Mouse (Mus musculus) gastrocnemius, postnatal 10 days (tissue): ENCODE measurements around the gene Raf1. TPM values are rescaled to one million over a fixed set of nuclear protein-coding genes. Genes with fewer than 3 reads are reported as not detected.
A peak's percentile ranks its signal among the peaks of the same experiment; 100 is the strongest.
"Not testable (repeated sequence)": the region's sequence is repeated elsewhere in the genome, so short reads cannot be mapped to it uniquely, and the experiment has no call there.

ENCODE experiments used
- DNase-seq: peaks from one replicate; pipeline ENCODE4 v3.0.0; 2021; ENCODE audit warnings: mixed read lengths
- total RNA-seq, 2 experiments: library from RNA; stranded (reverse); gene quantifications; 2 replicates each; pipeline ENCODE4 v1.2.3; 2021

The Raf1 gene
- total RNA-seq, 2 experiments from 2014 or later, result 102 to 108 TPM

GRCm38 (mm10) chr6:115684271-115684670 lies 7.8 kb upstream of the Raf1 start:
- DNase-seq, result no peak

GRCm38 (mm10) chr6:115681066-115681465 lies 4.6 kb upstream of the Raf1 start:
- DNase-seq, result no peak

DNA sequence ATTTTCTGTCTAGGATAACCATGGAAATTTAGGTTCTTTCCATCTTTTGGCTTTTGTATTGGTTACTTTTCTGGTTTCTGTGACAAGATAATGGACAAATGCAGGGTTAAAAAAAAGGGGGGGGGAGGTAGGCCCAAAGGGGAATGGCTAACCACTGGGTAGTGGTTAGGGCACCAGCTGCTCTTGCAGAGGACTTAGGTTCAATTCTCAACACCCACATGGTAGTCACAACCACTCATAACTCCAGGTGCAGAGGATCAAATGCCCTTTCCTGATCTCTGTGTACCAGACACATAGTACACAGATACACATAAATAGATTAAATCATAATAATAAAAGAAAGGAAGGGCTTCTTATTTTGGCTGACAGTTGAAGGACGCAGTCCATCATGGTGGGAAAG lies 1.6 kb upstream of the Raf1 start:
- no peak for DNase-seq

- DNase-seq, result no peak
These were observed 1.0 kb upstream of the Raf1 start for GRCm38 (mm10) chr6:115677441-115677840.

DNA sequence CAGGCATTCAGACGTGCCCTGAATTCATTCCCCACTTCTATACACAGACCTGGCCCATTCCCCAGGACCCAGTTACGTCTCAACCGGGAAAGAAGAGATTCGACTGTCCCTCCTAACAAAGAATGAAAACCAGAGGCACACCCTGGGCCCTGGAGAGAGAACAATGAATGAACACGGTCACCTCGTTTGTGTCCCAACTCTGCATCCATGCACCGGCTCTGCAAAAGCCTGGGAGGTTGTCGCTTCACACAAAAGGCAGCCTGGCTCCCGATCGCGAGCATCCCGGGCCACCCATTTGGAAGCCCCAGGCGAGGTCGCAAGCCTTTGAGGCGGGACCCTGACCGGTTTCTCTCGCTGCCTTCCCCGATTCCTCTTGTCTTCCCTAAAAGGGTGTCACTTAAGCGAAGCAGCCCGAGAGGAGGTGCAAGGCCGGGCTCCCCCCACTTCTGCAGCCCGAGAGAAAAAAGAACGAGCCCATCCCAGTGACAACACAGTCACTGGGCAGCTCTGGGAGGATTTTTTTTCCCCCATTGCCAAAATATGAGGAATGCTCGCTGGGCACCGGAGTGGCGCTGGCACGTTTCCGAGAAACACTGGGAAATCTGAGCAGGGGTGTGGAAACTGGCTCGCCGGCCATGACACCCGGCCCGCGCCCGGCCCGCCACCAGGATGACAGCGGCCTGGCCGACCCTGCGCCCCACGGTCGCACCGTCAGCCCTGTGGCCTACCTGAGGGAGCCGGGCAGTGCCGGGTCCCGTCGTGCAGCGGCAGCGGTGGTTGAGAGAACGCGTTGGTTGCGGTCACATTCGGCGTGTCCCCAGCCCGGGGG lies 713 bp downstream of the Raf1 start:
- peak; percentile 89 for DNase-seq

DNA sequence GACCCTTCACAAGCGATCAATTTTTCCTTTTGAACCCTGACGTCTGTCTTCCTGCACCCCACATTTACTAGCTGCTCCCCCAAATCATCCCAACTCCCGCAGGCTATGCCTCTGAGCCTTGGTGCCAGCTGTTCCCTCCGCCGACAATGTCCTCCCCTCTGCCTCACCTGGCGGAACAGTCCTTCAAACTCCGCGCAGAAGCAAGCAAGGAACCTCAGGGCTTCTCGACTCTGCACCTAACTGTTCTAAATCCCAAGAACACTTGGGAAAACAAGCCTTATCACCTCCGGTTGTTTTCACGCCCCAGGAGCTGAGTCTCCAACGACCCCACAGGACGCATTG lies 1.3 kb downstream of the Raf1 start:
- no peak for DNase-seq

GRCm38 (mm10) chr6:115674316-115674715 lies 2.1 kb downstream of the Raf1 start:
- DNase-seq, result no peak

DNA sequence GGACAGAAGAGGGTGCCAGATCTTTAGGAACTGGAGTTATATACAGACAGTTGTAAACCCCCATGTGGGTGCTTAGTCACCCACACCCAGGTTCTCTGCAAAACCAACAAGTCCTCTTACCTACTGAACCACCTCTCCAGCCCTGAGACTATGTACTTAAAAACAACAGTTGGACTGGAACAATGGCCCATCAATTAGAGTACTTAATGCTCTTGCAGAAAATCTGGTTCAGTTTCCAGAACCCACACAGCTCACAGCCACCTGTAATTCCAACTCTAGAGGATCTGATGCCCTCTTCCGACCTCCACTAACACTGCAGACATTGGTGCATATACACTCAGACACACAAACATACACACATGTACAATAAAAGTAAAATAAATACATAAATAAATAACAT lies 3.7 kb downstream of the Raf1 start:
- DNase-seq, result no peak

GRCm38 (mm10) chr6:115666641-115667040 lies 9.8 kb downstream of the Raf1 start:
- DNase-seq, result no peak

GRCm38 (mm10) chr6:115664268-115664667 lies 12.2 kb downstream of the Raf1 start:
- no peak for DNase-seq

- no peak for DNase-seq
These were observed 17.6 kb downstream of the Raf1 start for GRCm38 (mm10) chr6:115658802-115659201.

DNA sequence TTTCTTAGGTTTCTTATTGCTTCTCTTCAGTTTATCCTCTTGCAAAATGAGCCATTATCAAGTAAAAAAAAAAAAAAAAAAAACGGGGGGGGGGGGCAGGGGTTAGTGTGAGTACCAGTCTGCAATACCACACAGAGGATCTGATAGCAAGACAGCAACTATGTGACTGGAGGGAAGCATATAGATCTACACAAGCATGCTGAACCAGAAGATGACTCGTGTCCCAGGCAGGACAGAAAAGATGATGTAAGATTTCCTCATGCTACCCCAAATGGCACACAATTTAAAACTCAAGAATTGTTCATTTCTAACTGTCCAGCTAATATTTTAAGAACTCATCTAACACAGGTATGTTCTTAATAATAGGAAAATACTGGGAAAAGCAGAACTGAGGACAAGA lies 22.5 kb downstream of the Raf1 start:
- DNase-seq, result no peak

- DNase-seq, result no peak
These were observed 24.7 kb downstream of the Raf1 start for GRCm38 (mm10) chr6:115651719-115652118.

DNA sequence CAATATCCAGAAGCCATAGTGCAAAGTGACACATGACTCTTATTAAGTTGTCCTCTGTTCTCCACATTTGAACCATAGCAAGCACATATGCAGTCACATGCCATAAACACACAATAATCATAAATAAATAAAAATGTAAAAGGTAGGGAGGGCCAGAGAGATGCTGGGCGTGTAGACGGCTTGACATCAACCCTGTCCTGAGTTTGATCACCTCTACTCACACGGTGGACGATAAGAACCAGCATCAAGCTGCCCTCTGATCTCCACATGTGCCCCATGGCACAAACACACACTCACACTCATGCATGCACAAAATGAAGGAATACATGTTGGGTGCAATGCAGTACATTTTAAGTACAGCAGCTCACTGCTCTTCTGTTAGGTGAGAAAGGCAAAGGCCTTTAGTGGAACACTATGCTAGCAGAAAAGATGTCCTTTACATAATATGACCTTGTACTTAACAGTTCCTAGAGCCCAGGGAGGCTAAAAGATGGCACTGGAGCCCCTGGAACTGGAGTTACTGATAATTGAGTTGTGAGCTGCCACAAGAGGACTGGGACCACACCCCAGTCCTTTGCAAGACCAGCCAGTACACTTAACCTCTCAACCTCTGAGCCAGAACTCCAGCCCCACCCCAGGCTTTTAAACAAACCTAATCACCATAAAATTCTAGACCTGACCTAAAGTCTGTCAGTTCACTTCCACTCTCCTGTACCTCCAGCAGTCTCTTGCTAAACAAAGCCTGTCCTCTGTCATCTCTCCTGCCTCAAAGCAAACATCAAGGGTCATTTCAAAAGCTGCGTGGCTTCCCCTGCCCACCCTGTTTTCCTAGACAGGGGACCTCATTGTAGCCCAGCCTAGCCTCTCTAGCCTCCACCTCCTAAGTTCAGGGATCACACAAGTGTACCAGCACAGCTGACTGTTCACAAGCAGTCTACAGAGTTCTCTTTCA lies 25.7 kb downstream of the Raf1 start:
- DNase-seq, result no peak

GRCm38 (mm10) chr6:115649792-115650365 lies 26.6 kb downstream of the Raf1 start:
- no peak for DNase-seq

DNA sequence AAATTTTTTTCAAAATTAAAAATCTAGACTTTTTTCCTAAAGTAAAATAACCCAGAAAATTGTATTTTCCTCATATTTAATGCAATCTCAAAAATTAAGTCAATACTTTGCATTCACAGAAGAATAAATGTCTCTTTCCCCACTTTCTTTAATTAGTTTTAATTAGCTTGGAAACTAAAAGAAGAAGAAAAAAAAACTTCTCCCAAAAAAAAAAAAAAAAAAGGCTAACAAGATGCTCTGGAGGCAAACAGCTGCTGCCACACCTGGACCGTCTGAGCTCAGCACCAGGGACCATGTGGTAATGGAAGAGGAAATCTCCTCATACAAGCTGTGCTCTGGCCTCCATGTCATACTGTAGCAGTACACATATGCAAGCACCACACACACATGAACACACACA lies 33.1 kb downstream of the Raf1 start:
- DNase-seq, result no peak

GRCm38 (mm10) chr6:115638188-115638587 lies 38.2 kb downstream of the Raf1 start:
- not testable (repeated sequence) for DNase-seq

- no peak for DNase-seq
These were observed 42.4 kb downstream of the Raf1 start for GRCm38 (mm10) chr6:115634015-115634414.

- no peak for DNase-seq
These were observed 45.2 kb downstream of the Raf1 start for GRCm38 (mm10) chr6:115631056-115631795.

DNA sequence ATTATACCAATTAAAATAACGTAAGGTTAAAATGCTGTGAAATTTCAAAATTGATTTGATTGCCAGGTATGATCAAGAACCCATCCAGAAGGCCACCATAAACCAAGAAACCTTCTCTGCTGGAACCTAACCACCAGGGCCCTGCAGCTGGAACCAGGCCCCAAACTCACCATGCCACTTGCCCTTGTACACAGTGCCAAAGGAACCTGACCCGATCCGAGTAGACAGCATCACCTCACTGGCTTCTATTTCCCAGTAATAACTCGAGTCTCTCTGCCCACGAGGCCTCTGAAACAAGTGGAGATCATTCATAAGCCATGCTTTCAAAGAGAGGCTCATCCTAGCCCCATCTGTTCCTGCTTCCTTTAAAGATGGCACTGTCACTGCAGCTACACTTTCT lies 50.3 kb downstream of the Raf1 start:
- no peak for DNase-seq

- no peak for DNase-seq
These were observed 55.5 kb downstream of the Raf1 start for GRCm38 (mm10) chr6:115620942-115621341.

DNA sequence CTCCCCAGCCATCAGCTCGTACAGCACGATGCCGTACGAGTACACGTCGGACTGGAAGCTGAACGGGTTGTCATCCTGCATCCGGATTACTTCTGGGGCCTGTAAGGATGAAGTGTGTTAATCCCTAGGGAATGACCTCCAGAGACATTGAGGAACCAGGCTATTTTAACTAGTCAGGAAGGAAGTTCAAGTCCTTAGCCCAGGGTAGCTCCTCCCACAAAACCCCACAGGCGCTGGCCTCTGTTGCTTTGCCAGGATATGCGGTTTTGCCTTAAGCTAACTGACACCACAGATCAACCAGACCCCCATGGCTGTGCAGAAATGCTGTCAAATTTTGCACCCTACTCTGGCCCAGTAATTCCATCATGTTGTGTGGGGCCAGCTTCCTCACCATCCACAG lies 56.6 kb downstream of the Raf1 start:
- DNase-seq, result no peak
